Mouse (Mus musculus) stomach, postnatal 0 days (tissue): ENCODE measurements around the gene Irx2.

Experiments
- CTCF ChIP-seq: IDR thresholded peaks from 2 replicates; pipeline ENCODE4 v1.5.1; 2016; ENCODE audit warnings: antibody characterized with exemption, low read depth, mild to moderate bottlenecking, moderate library complexity
- EP300 ChIP-seq: optimal IDR thresholded peaks from 2 replicates; pipeline ENCODE3; 2016; ENCODE audit warnings: antibody characterized with exemption

DNA sequence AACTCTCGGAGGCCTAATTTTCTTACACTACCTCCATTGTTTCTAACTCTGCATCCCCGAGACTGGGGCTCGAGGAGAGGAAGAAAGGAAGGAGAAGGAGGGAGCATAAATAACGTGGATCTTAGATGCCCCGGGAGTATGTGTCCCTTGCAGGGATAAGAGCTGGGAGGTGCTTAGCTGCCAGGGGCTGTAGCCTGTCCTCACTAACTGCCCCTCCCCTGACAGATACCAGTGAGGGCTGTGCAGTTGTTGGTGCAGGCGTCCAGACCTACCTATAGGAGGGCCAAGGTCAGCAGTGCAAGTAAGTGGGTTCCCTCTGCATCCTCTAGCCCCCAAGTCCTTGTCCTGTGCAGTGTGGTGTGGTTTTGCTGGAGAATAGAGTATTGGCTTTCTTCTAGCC, 3.7 kb downstream of the Irx2 start:
- TF ChIP-seq CTCF (no peak), EP300 (no peak)
